Mouse (Mus musculus): ENCODE data around the gene Smo.
"Not testable (repeated sequence)": the region's sequence is repeated elsewhere in the genome, so short reads cannot be mapped to it uniquely, and the experiment has no call there.

Smo gene

GRCm38 (mm10) chr6:29728035-29728434 is 7.3 kb upstream of the Smo start:
- DNase-seq (ENCODE audit: low spot score): no peak

- no peak for DNase-seq (ENCODE audit: low spot score)
Observed at GRCm38 (mm10) chr6:29729491-29729890, 5.8 kb upstream of the Smo start.

DNA sequence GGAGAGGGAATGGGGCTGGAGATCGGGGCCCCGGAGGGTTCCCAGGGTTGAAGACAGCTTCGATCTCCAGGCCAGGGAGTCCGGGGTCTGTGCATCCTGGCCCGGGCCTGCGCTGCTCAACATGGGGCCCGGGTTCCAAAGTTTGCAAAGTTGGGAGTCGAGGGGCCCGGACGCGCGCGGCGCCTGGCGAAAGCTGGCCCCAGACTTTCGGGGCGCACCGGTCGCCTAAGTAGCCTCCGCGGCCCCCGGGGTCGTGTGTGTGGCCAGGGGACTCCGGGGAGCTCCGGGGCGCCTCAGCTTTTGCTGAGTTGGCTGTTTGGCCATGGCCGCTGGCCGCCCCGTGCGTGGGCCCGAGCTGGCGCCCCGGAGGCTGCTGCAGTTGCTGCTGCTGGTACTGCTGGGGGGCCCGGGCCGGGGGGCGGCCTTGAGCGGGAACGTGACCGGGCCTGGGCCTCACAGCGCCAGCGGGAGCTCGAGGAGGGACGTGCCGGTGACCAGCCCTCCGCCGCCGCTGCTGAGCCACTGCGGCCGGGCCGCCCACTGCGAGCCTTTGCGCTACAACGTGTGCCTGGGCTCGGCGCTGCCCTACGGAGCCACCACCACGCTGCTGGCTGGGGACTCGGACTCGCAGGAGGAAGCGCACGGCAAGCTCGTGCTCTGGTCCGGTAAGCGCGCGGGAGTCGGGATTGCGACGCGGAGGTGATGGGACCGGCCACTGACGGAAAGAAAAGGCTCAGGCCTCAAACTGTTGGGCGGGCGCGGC is 567 bp downstream of the Smo start:
- peak; percentile 76 for DNase-seq (ENCODE audit: low spot score)

DNA sequence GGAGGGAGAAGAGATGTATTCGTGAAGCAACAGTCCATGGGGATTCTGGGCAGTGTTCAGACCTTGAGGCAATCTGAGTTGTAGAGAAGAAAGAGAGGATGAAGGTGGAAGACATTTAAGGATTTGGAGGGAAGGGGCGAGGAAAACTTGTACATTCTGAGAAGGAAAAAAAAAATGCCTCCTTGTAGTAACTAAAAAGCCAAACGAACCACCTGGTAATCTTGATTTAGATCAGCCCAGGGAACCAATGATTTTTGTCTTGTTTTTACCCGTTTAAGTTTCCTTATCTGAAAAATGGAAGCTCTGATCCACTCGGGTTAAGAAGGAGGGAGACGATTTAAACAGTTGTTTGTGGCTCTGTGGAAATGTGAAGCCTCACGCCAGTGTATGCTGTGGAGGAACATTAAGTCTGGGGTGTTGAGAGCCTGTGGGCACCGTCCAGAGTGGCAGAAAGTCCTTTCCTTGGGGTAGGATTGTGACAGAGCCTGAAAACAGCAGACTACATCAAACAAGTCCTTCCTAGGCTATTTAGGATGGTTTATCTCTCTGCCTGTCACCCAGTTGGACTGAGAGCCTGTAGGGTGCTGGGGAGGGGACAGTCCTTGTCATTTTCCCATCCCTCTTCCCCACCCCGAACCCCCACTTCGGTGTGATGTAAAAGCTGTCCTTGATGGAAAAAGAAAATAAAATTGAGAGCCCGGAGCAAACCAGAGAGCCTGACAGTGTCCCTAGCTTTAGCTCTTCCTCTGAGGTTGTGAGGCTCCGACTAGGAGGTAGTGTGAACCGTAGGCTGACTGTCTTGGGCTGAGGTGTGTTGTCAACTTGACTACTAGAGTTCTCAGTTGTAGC is 1.5 kb downstream of the Smo start:
- DNase-seq (ENCODE audit: low spot score): no peak

DNA sequence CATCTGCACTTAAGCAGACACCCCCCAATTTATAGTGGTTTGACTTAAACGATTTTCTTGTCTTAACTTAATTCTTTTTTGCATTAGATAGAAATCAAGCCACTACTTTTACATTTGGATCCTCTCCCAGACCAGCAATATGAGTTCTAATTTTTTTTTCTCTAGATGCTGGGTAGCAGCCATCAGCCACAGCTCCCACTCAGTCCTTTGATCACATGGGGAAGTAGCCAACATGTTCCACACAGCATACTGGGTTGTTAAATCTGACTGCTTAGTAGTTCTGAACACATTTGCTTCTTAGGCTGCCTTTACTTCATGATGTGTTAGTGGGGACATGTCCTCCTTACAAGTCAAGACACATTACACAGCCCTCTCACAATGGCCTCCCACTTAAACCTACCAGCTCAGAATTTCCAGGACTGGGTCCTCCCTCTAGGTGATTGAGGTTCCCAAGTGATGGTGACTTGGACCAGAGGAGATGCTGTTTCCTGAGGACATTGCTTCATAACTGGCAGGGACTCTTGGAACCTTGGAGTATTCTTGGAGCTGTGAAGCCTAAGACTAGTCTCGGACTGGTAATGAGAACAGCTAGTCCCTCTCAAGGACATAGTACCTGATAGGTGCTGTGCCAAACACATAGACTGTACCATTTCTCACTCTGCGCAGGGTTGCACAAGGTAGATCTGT is 16.3 kb downstream of the Smo start:
- no peak for DNase-seq (ENCODE audit: low spot score)

GRCm38 (mm10) chr6:29753336-29753735 is 18.0 kb downstream of the Smo start:
- DNase-seq (ENCODE audit: low spot score): no peak

GRCm38 (mm10) chr6:29756001-29756400 is 20.7 kb downstream of the Smo start:
- no peak for DNase-seq (ENCODE audit: low spot score)

DNA sequence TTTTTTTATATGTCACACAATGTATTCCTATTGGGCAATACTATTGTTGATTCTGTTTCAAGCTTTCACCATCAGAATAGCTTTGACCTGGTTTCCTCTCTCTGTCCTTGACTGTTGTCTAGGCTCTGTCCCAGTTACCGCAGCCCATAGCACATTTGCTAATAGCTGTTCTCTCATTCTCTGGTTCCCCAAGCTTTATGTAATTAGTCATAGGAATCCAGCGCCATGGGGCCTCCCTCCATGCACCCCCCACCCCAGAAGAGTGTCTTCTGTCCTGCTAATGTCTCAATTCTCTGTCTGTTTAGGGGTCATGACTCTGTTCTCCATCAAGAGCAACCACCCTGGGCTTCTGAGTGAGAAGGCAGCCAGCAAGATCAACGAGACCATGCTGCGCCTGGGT is 21.2 kb downstream of the Smo start:
- DNase-seq (ENCODE audit: low spot score): no peak

DNA sequence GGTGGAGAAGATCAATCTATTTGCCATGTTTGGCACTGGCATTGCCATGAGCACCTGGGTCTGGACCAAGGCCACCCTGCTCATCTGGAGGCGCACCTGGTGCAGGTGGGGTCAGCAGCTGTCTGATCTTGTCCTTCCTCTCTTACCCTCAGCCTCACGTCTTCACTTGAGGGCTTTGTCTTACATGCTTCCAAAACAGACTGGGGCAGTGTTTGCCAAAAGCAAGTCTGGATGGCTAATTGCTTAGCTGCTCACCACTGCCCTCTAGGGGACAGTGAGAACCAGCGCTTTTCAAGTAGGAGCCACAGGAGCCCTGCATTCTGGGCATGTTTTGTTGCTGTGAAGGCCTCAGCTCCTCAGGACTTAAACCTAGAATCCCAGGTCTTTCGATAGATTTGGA is 23.1 kb downstream of the Smo start:
- peak; percentile 48 for DNase-seq (ENCODE audit: low spot score)

GRCm38 (mm10) chr6:29759012-29759679 is 23.8 kb downstream of the Smo start:
- DNase-seq (ENCODE audit: low spot score): no peak

GRCm38 (mm10) chr6:29760397-29760796 is 25.1 kb downstream of the Smo start:
- not testable (repeated sequence) for DNase-seq (ENCODE audit: low spot score)

- DNase-seq (ENCODE audit: low spot score): no peak
Observed at GRCm38 (mm10) chr6:29761282-29761681, 26.0 kb downstream of the Smo start.

DNA sequence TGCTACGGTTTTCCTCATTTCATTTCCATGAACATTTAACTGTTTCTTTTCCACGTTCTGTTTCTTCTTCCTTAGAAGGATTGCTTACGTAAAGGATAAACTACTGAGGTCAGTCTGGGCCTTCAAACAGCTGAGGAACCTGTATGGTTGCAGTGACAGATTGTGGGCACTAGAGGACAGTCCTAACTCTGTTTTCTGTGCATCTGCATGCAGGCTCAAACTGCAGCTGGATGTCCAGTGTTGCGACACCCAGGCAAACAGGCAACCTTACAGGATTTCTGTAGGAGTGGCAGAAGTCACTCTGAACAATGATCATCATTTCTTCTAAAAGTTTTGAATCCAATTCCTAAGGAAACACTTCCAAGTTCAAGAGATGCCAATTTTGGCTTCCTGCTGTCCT is 27.2 kb downstream of the Smo start:
- DNase-seq (ENCODE audit: low spot score): peak; percentile 36

GRCm38 (mm10) chr6:29766874-29767273 is 31.6 kb downstream of the Smo start:
- no peak for DNase-seq (ENCODE audit: low spot score)

GRCm38 (mm10) chr6:29767813-29768660 is 32.7 kb downstream of the Smo start, which contains the start of gene Ahcyl2:
TSS of gene Ahcyl2 (plus strand) at chr6:29768011.
- DNase-seq (ENCODE audit: low spot score): peak; percentile 98

DNA sequence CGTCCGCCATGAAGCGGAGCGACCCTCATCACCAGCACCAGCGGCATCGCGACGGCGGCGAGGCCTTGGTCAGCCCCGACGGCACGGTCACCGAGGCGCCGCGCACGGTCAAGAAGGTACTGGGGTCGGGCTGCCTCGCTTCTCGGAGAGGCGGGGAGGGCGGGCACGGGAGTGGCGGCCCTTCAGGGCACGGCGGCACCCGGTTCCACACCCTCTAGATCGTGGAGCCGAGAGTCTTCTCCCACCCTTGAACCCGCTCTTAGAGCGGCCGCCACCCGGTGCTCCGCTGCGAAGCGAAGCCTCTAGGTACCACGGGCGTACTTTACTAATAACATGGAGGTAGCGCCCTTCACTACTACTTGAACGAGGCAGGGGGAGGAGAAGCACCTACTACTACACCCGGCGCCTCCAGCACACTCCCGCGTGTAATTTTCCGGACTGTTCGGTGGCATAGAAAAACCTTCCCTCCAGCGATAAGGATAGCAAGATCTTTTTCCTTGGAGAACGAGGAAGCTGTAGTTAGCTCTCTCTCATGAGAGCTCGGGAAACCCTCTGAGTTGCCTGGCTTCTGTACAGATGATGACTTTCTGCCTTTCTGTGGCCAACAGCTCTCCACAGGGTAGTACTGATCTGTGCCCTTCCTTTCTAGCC is 33.6 kb downstream of the Smo start:
- DNase-seq (ENCODE audit: low spot score): no peak

GRCm38 (mm10) chr6:29770672-29771321 is 35.5 kb downstream of the Smo start:
- DNase-seq (ENCODE audit: low spot score): no peak

GRCm38 (mm10) chr6:29772236-29772635 is 36.9 kb downstream of the Smo start:
- DNase-seq (ENCODE audit: low spot score): no peak

- no peak for DNase-seq (ENCODE audit: low spot score)
Observed at GRCm38 (mm10) chr6:29774161-29774560, 38.9 kb downstream of the Smo start.

GRCm38 (mm10) chr6:29775609-29776008 is 40.3 kb downstream of the Smo start:
- no peak for DNase-seq (ENCODE audit: low spot score)

Measured in yolk sac, embryonic 10.5 days (tissue).